Mouse (Mus musculus) midbrain, embryonic 14.5 days (tissue): ENCODE measurements around the gene Olfr1393. TPM values are rescaled to one million over a fixed set of nuclear protein-coding genes. Genes with fewer than 3 reads are reported as not detected.

Source experiments
- ATAC-seq: fragments of 200-750 bp; cut with Nextera tagmentation; 2 replicates; pipeline ENCODE4 v1.8.0; 2017; ENCODE audit warnings: moderate number of reproducible peaks, moderate library complexity; ENCODE audit not compliant: low FRiP score, low TSS enrichment
- DNase-seq: peaks from one replicate; pipeline ENCODE4 v3.0.0-alpha.2; 2015
- H3K27ac ChIP-seq: fragments of 300-500 bp; sonication (generic); replicated peaks from 2 replicates; pipeline ENCODE4 v1.5.1; 2014; ENCODE audit warnings: mild to moderate bottlenecking, low read depth, low read length, moderate library complexity
- H3K27me3 ChIP-seq: fragments of 300-500 bp; sonication (generic); 2 replicates; pipeline ENCODE4 v1.6.1; 2014; ENCODE audit warnings: low read length, control low read depth, mixed read lengths; ENCODE audit not compliant: control insufficient read depth, insufficient read depth
- H3K36me3 ChIP-seq: fragments of 300-500 bp; sonication (generic); 2 replicates; pipeline ENCODE4 v1.6.1; 2014; ENCODE audit warnings: low read length, control low read depth; ENCODE audit not compliant: control insufficient read depth, insufficient read depth
- H3K4me1 ChIP-seq: fragments of 300-500 bp; sonication (generic); 2 replicates; pipeline ENCODE4 v1.6.1; 2014; ENCODE audit warnings: mild to moderate bottlenecking, antibody characterized with exemption, low read length, control low read depth; ENCODE audit not compliant: control insufficient read depth, insufficient read depth
- H3K4me2 ChIP-seq: fragments of 300-500 bp; sonication (generic); 2 replicates; pipeline ENCODE4 v1.6.1; 2014; ENCODE audit warnings: mild to moderate bottlenecking, low read length, moderate library complexity
- H3K4me3 ChIP-seq: fragments of 300-500 bp; sonication (generic); replicated peaks from 2 replicates; pipeline ENCODE4 v1.5.1; 2014; ENCODE audit warnings: low read depth, low read length
- H3K9ac ChIP-seq: fragments of 300-500 bp; sonication (generic); replicated peaks from 2 replicates; pipeline ENCODE4 v1.6.1; 2014; ENCODE audit warnings: mild to moderate bottlenecking, low read length, moderate library complexity
- H3K9me3 ChIP-seq: fragments of 300-500 bp; sonication (generic); 2 replicates; pipeline ENCODE4 v1.6.1; 2016; ENCODE audit warnings: low read length, control low read depth, mixed read lengths; ENCODE audit not compliant: control insufficient read depth
- WGBS: fragments of 180-500 bp; shearing (Covaris S2); extraction: QIAGEN DNeasy Blood & Tissue Kit; methylation state at CpG from one replicate; pipeline ENCODE4 v1.1.7; 2014; 5-methylcytosine and 5-hydroxymethylcytosine counted together
- polyA plus RNA-seq: library from polyadenylated mRNA; unstranded; fragments of >200 nt; fragmentation: Nextera tagmentation; extraction: Ambion mirVana; gene quantifications from 2 replicates; pipeline ENCODE4 v1.2.1, GENCODE M21; 2014

The Olfr1393 gene
- polyA plus RNA-seq, 1 experiment from 2014 or later = 0.22 TPM

- Histone ChIP-seq H3K9ac (no peak overlapping the region), H3K4me2 (no peak overlapping the region), H3K4me3 (no peak overlapping the region), H3K27ac (no peak overlapping the region), H3K36me3 (0 out of 2 replicates have a peak, but pooled peaks cover 4% of the 10 kb centered on the region), H3K27me3 (no peaks in the 10 kb centered on the region), H3K4me1 (peaks cover 23% of the 10 kb centered on the region), H3K9me3 (no peaks in the 10 kb centered on the region)
- DNase-seq (no peak), ATAC-seq (no peak)
- WGBS = 61% methylated on average over 6 of the region's 6 CpGs
Observed at GRCm38 (mm10) chr11:49248974-49249700, 29.0 kb upstream of the Olfr1393 start.

- DNase-seq (no peak), ATAC-seq (peak; percentile 21; the same call in 1 of the 2 replicates)
- peak overlapping the region; percentile 50 for H3K4me3 ChIP-seq
- peak overlapping the region; percentile 61 for H3K9ac ChIP-seq
- no peaks in the 10 kb centered on the region for H3K9me3 ChIP-seq
- H3K27ac ChIP-seq = peak overlapping the region; percentile 49; the same call in 1 of the 2 replicates
- peak overlapping the region; percentile 91 for H3K4me2 ChIP-seq
- 0 out of 2 replicates have a peak, but pooled peaks cover 11% of the 10 kb centered on the region for H3K36me3 ChIP-seq
- WGBS = 30% methylated on average over 10 of the region's 10 CpGs
- peaks cover 19% of the 10 kb centered on the region for H3K4me1 ChIP-seq
- H3K27me3 ChIP-seq = no peaks in the 10 kb centered on the region
Observed at GRCm38 (mm10) chr11:49249811-49250421, 28.2 kb upstream of the Olfr1393 start.

- Histone ChIP-seq H3K36me3 (0 out of 2 replicates have a peak, but pooled peaks cover 11% of the 10 kb centered on the region), H3K9me3 (no peaks in the 10 kb centered on the region), H3K9ac (peak overlapping the region; percentile 61), H3K27me3 (no peaks in the 10 kb centered on the region), H3K4me3 (peak overlapping the region; percentile 50), H3K27ac (peak overlapping the region; percentile 49), H3K4me2 (peak overlapping the region; percentile 91), H3K4me1 (peaks cover 15% of the 10 kb centered on the region)
- WGBS = 2% methylated on average over 45 of the region's 45 CpGs
- DNase-seq (peak; percentile 74), ATAC-seq (peak; percentile 89)
Observed at GRCm38 (mm10) chr11:49250422-49251379, 27.4 kb upstream of the Olfr1393 start.

GRCm38 (mm10) chr11:49251380-49251761, 26.7 kb upstream of the Olfr1393 start:
- Histone ChIP-seq H3K4me1 (peaks cover 15% of the 10 kb centered on the region), H3K36me3 (0 out of 2 replicates have a peak, but pooled peaks cover 11% of the 10 kb centered on the region), H3K4me3 (no peak overlapping the region; the same call in 1 of the 2 replicates), H3K9ac (no peak overlapping the region), H3K9me3 (no peaks in the 10 kb centered on the region), H3K4me2 (peak overlapping the region; percentile 91), H3K27ac (no peak overlapping the region), H3K27me3 (no peaks in the 10 kb centered on the region)
- WGBS = 76% methylated on average over 7 of the region's 7 CpGs
- ATAC-seq (no peak), DNase-seq (no peak)

GRCm38 (mm10) chr11:49252048-49252447, 26.1 kb upstream of the Olfr1393 start:
- no peak overlapping the region for H3K27ac ChIP-seq
- no peak overlapping the region for H3K9ac ChIP-seq
- 92% methylated on average over 5 of the region's 5 CpGs for WGBS

GRCm38 (mm10) chr11:49253035-49253434, 25.1 kb upstream of the Olfr1393 start:
- 0 out of 2 replicates have a peak, but pooled peaks cover 11% of the 10 kb centered on the region for H3K36me3 ChIP-seq
- ATAC-seq (no peak), DNase-seq (no peak)
- H3K27me3 ChIP-seq = no peaks in the 10 kb centered on the region
- no peak overlapping the region for H3K4me2 ChIP-seq
- WGBS = 93% methylated on average over 6 of the region's 6 CpGs
- H3K4me3 ChIP-seq = no peak overlapping the region
- no peaks in the 10 kb centered on the region for H3K9me3 ChIP-seq
- H3K4me1 ChIP-seq = peaks cover 15% of the 10 kb centered on the region
- no peak overlapping the region for H3K27ac ChIP-seq
- no peak overlapping the region for H3K9ac ChIP-seq

More at GRCm38 (mm10) chr11:49252048-49252447, 26.1 kb upstream of the Olfr1393 start:
- Histone ChIP-seq H3K4me2 (no peak overlapping the region), H3K27me3 (no peaks in the 10 kb centered on the region), H3K36me3 (0 out of 2 replicates have a peak, but pooled peaks cover 11% of the 10 kb centered on the region), H3K4me3 (no peak overlapping the region), H3K9me3 (no peaks in the 10 kb centered on the region), H3K4me1 (peaks cover 15% of the 10 kb centered on the region)
- ATAC-seq (no peak), DNase-seq (no peak)

- Histone ChIP-seq H3K27ac (no peak overlapping the region), H3K9me3 (no peaks in the 10 kb centered on the region), H3K9ac (no peak overlapping the region), H3K4me1 (no peaks in the 10 kb centered on the region), H3K4me3 (no peak overlapping the region), H3K4me2 (no peak overlapping the region), H3K27me3 (no peaks in the 10 kb centered on the region), H3K36me3 (peaks cover 26% of the 10 kb centered on the region)
- DNase-seq (no peak), ATAC-seq (no peak)
- WGBS = 96% methylated on average over 2 of the region's 2 CpGs
Observed at GRCm38 (mm10) chr11:49259296-49259695, 18.8 kb upstream of the Olfr1393 start.

- WGBS = 80% methylated on average over 1 of the region's 1 CpGs
- Histone ChIP-seq H3K27me3 (no peaks in the 10 kb centered on the region), H3K4me2 (no peak overlapping the region), H3K4me3 (no peak overlapping the region), H3K27ac (no peak overlapping the region), H3K9me3 (no peaks in the 10 kb centered on the region), H3K36me3 (peaks cover 21% of the 10 kb centered on the region), H3K9ac (no peak overlapping the region), H3K4me1 (no peaks in the 10 kb centered on the region)
- no peak for ATAC-seq
- no peak for DNase-seq
Observed at GRCm38 (mm10) chr11:49259829-49260228, 18.3 kb upstream of the Olfr1393 start.
